Mouse (Mus musculus): ENCODE data around the gene Gnat1. TPM values are rescaled to one million over a fixed set of nuclear protein-coding genes. Genes with fewer than 3 reads are reported as not detected.

Gene Gnat1
- polyA plus RNA-seq, 1 experiment from 2014 or later: 2.9 TPM

DNA sequence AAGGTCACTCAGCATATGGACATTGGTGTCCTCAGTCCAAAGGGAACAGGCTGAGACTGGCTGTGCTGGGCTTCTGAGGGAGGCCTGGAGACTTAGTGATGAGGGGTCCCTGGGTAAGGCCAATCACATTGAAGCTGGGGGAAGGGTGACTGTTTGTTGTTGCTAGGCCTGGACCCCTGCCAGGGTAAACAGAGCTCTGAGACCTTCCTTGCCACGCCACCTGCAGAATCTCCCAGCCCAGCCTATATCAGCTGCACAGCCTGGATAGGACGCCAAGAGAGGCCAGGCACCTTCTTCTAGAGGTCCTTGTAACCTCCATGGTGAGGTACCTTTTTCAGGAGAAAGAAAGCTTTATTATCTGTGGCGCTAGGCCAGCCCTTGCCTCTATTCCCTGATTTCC, 10.6 kb downstream of the Gnat1 start:
- peaks cover 28% of the 10 kb centered on the region for H3K27me3 ChIP-seq (replicated peaks)
- H3K4me2 ChIP-seq: no peak overlapping the region
- no peaks in the 10 kb centered on the region for H3K36me3 ChIP-seq
- H3K4me1 ChIP-seq: peaks cover 29% of the 10 kb centered on the region
- WGBS: 72% methylated on average over 3 of the region's 3 CpGs
- ATAC-seq (ENCODE audit: low FRiP score): no peak
- H3K27ac ChIP-seq (replicated peaks): no peak overlapping the region
- H3K9ac ChIP-seq (replicated peaks): no peak overlapping the region
- no peak overlapping the region for H3K4me3 ChIP-seq (replicated peaks)
- no peaks in the 10 kb centered on the region for H3K9me3 ChIP-seq (replicated peaks)

DNA sequence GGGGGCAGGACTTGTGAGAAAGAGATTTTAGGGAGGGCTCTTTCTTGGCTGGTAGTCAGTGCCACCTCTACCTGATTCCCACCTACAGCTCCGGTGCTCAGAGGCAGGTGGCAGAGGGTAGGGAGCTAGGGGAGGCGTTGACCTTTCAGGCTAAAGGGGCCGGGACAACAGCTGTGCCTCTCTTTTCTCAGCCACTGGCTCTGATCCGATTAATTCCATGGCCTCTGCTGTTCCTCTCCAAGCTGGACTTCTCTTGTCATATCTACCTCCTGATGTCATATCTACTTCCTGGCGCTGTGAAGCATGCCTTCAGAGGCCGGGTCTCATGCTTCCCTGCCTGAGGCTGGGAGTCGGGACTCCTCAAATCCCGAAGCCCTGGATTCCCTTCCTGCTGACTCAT, 11.5 kb downstream of the Gnat1 start:
- Histone ChIP-seq H3K36me3 (no peaks in the 10 kb centered on the region), H3K9me3 (replicated peaks) (no peaks in the 10 kb centered on the region), H3K4me2 (peak overlapping the region; percentile 78; the same call in 1 of the 2 replicates), H3K4me3 (replicated peaks) (no peak overlapping the region), H3K4me1 (peaks cover 38% of the 10 kb centered on the region), H3K27ac (replicated peaks) (no peak overlapping the region), H3K27me3 (replicated peaks) (peaks cover 28% of the 10 kb centered on the region), H3K9ac (replicated peaks) (no peak overlapping the region)
- no peak for ATAC-seq (ENCODE audit: low FRiP score)
- WGBS: 52% methylated on average over 8 of the region's 8 CpGs

DNA sequence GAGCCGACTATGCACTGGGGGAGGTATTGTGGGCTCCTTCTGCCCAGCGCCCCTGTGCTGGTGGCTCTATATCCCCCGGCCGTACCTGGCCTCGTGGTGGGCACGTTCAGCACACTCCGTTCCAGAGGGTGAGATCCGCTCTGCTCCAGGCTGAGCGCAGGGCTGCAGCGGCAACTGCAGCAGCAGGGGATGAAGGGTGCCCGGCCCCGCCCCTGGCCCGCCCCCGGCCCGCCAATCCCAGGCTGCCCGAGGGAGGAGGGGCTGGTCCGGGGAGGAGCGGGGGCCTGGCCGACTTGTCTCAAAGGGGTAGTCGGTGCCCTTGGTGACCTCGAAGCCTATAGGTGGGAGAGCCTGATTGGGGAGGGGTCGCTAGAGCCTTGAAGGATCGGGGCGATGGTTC, 12.3 kb downstream of the Gnat1 start:
- peak; percentile 83 for ATAC-seq (ENCODE audit: low FRiP score)
- peak overlapping the region; percentile 54 for H3K27ac ChIP-seq (replicated peaks)
- H3K4me1 ChIP-seq: peaks cover 42% of the 10 kb centered on the region
- H3K36me3 ChIP-seq: no peaks in the 10 kb centered on the region
- no peaks in the 10 kb centered on the region for H3K9me3 ChIP-seq (replicated peaks)
- WGBS: under 1% methylated on average over 24 of the region's 24 CpGs
- H3K4me3 ChIP-seq (replicated peaks): peak overlapping the region; percentile 44
- H3K9ac ChIP-seq (replicated peaks): peak overlapping the region; percentile 58
- H3K27me3 ChIP-seq (replicated peaks): peaks cover 28% of the 10 kb centered on the region
- H3K4me2 ChIP-seq: peak overlapping the region; percentile 78

DNA sequence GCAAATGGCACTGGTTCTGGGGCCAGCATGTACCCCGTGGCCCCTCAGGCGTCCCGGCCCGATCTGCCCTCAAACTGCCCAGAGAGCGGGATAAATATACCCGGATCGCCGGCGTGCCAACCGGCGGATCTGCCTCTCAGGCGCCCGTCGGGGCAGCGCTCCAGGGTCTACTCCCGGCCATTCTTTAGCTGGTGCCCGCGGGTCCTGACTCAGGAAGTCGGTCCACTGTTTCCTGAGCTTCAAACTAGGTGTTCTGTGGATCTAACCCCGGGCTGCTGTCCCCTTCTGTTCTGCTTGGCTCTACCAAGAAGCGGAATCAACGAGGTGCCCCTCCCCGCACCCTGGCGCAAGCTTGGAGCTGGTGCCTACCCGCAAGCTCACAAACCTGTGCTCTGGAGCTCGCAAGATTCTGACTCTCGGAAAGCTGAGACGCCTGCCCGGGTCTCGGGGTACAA, 12.7 kb downstream of the Gnat1 start:
- peaks cover 42% of the 10 kb centered on the region for H3K4me1 ChIP-seq
- H3K9me3 ChIP-seq (replicated peaks): no peaks in the 10 kb centered on the region
- 1% methylated on average over 30 of the region's 30 CpGs for WGBS
- peak overlapping the region; percentile 78 for H3K4me2 ChIP-seq
- H3K36me3 ChIP-seq: no peaks in the 10 kb centered on the region
- H3K27ac ChIP-seq (replicated peaks): peak overlapping the region; percentile 54
- H3K9ac ChIP-seq (replicated peaks): peak overlapping the region; percentile 58
- no peak for ATAC-seq (ENCODE audit: low FRiP score)
- H3K4me3 ChIP-seq (replicated peaks): peak overlapping the region; percentile 44
- peaks cover 28% of the 10 kb centered on the region for H3K27me3 ChIP-seq (replicated peaks)

DNA sequence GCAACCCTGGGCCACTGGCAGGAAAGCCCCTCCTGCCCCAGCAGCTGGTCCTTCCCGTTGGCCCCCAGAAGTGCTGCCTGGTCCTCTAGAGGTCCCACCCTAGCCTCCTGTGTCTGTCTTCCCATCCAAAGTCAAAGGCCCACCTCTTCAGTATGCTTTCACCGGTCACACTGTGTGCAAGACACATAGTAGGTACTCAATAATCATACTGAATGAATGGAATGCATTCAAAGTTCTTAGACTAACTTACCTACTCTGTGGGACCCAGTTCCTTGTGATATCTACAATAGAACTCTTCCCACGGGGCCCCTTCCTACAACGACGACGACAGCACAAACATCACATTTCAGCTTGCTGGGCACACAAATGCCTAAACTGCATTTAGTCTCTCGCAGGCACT, 14.2 kb downstream of the Gnat1 start:
- Histone ChIP-seq H3K4me3 (replicated peaks) (peak overlapping the region; percentile 44; the same call in 1 of the 2 replicates), H3K9ac (replicated peaks) (no peak overlapping the region), H3K27ac (replicated peaks) (0 out of 2 replicates have a peak overlapping the region, but pooled peaks have one; percentile 11), H3K27me3 (replicated peaks) (peaks cover 28% of the 10 kb centered on the region), H3K9me3 (replicated peaks) (no peaks in the 10 kb centered on the region), H3K4me1 (peaks cover 42% of the 10 kb centered on the region), H3K4me2 (peak overlapping the region; percentile 78), H3K36me3 (no peaks in the 10 kb centered on the region)
- ATAC-seq (ENCODE audit: low FRiP score): no peak
- 81% methylated on average over 7 of the region's 7 CpGs for WGBS

- no peaks in the 10 kb centered on the region for H3K9me3 ChIP-seq (replicated peaks)
- H3K27ac ChIP-seq (replicated peaks): peak overlapping the region; percentile 7; the same call in 1 of the 2 replicates
- no peak overlapping the region for H3K9ac ChIP-seq (replicated peaks)
- H3K4me3 ChIP-seq (replicated peaks): no peak overlapping the region
- no peaks in the 10 kb centered on the region for H3K36me3 ChIP-seq
- H3K27me3 ChIP-seq (replicated peaks): peaks cover 28% of the 10 kb centered on the region
- peak overlapping the region; percentile 24 for H3K4me2 ChIP-seq
- H3K4me1 ChIP-seq: peaks cover 48% of the 10 kb centered on the region
- 47% methylated on average over 9 of the region's 9 CpGs for WGBS
- ATAC-seq (ENCODE audit: low FRiP score): no peak; the same call in 1 of the 2 replicates
Measured at GRCm38 (mm10) chr9:107663525-107663924, 16.0 kb downstream of the Gnat1 start.

GRCm38 (mm10) chr9:107662342-107662741, 17.2 kb downstream of the Gnat1 start:
- Histone ChIP-seq H3K4me1 (peaks cover 41% of the 10 kb centered on the region), H3K4me2 (no peak overlapping the region), H3K27me3 (replicated peaks) (peaks cover 21% of the 10 kb centered on the region), H3K27ac (replicated peaks) (no peak overlapping the region), H3K9ac (replicated peaks) (no peak overlapping the region), H3K4me3 (replicated peaks) (no peak overlapping the region), H3K36me3 (no peaks in the 10 kb centered on the region), H3K9me3 (replicated peaks) (no peaks in the 10 kb centered on the region)
- 91% methylated on average over 8 of the region's 8 CpGs for WGBS
- ATAC-seq (ENCODE audit: low FRiP score): no peak

DNA sequence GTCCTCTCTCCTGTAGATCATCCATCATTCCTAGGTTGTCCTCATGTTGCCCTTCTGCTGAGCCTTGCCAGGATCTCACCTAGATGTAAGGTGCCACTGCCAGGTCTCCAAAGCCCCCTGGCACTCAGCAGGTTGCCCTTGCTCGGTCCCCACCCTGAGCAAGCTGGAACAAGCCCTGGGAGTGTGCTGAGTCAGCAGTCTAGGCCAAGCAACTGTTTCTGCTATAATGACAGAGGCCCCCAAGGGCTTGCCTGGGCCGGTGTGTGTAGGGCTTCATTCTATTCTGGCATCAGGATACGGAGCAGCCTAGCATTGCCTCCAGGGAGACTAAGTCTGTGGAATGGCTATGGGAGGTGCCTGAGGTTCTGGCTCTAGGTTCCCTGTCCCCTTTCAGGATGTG, 18.7 kb downstream of the Gnat1 start:
- H3K9ac ChIP-seq (replicated peaks): no peak overlapping the region
- H3K27me3 ChIP-seq (replicated peaks): peaks cover 9% of the 10 kb centered on the region
- ATAC-seq (ENCODE audit: low FRiP score): no peak
- H3K9me3 ChIP-seq (replicated peaks): no peaks in the 10 kb centered on the region
- H3K27ac ChIP-seq (replicated peaks): 0 out of 2 replicates have a peak overlapping the region, but pooled peaks have one; percentile 41
- no peak overlapping the region for H3K4me2 ChIP-seq
- no peaks in the 10 kb centered on the region for H3K36me3 ChIP-seq
- H3K4me1 ChIP-seq: peaks cover 28% of the 10 kb centered on the region
- WGBS: 39% methylated on average over 3 of the region's 3 CpGs
- H3K4me3 ChIP-seq (replicated peaks): no peak overlapping the region

DNA sequence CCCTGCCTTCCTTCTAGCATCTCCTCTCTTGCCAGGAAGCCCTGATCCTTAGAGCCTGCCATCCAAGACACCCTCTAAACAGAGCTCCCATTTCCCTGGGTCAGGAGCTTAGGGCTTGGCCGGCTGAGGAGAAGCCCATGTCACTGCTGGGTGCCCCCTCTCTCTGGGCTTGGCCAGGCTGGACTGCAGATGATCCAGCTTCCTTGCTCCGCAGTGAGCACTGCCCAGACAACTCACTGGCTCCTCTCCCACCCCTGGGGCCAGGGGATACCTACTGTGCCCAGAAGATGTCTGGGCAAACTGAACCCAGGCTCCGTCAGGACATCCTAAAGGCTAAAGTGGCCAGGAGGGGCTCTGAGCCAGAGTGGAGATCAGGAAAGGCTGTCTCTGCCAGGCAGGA, 19.6 kb downstream of the Gnat1 start:
- Histone ChIP-seq H3K9ac (replicated peaks) (no peak overlapping the region), H3K36me3 (no peaks in the 10 kb centered on the region), H3K27ac (replicated peaks) (peak overlapping the region; percentile 64), H3K4me3 (replicated peaks) (no peak overlapping the region), H3K27me3 (replicated peaks) (peaks cover under 1% of the 10 kb centered on the region; the same call in 1 of the 2 replicates), H3K4me2 (no peak overlapping the region), H3K4me1 (peaks cover 28% of the 10 kb centered on the region), H3K9me3 (replicated peaks) (no peaks in the 10 kb centered on the region)
- no peak for ATAC-seq (ENCODE audit: low FRiP score)
- 80% methylated on average over 3 of the region's 3 CpGs for WGBS

- Histone ChIP-seq H3K9me3 (replicated peaks) (no peaks in the 10 kb centered on the region), H3K9ac (replicated peaks) (no peak overlapping the region), H3K4me2 (no peak overlapping the region), H3K27me3 (replicated peaks) (no peaks in the 10 kb centered on the region), H3K4me1 (peaks cover 28% of the 10 kb centered on the region), H3K27ac (replicated peaks) (peak overlapping the region; percentile 64), H3K36me3 (no peaks in the 10 kb centered on the region), H3K4me3 (replicated peaks) (no peak overlapping the region)
- ATAC-seq (ENCODE audit: low FRiP score): peak; percentile 54
- 51% methylated on average over 10 of the region's 10 CpGs for WGBS
Measured at GRCm38 (mm10) chr9:107659551-107659950, 20.0 kb downstream of the Gnat1 start.

GRCm38 (mm10) chr9:107658096-107658495, 21.4 kb downstream of the Gnat1 start:
- Histone ChIP-seq H3K36me3 (no peaks in the 10 kb centered on the region), H3K4me2 (no peak overlapping the region), H3K4me3 (replicated peaks) (no peak overlapping the region), H3K27me3 (replicated peaks) (no peaks in the 10 kb centered on the region), H3K4me1 (peaks cover 16% of the 10 kb centered on the region), H3K27ac (replicated peaks) (no peak overlapping the region), H3K9me3 (replicated peaks) (no peaks in the 10 kb centered on the region), H3K9ac (replicated peaks) (no peak overlapping the region)
- 92% methylated on average over 6 of the region's 6 CpGs for WGBS
- ATAC-seq (ENCODE audit: low FRiP score): no peak

GRCm38 (mm10) chr9:107657144-107657543, 22.4 kb downstream of the Gnat1 start:
- no peak overlapping the region for H3K27ac ChIP-seq (replicated peaks)
- no peak overlapping the region for H3K4me2 ChIP-seq
- no peak for ATAC-seq (ENCODE audit: low FRiP score)
- H3K27me3 ChIP-seq (replicated peaks): no peaks in the 10 kb centered on the region
- 0 out of 2 replicates have a peak, but pooled peaks cover 12% of the 10 kb centered on the region for H3K4me1 ChIP-seq
- no peaks in the 10 kb centered on the region for H3K36me3 ChIP-seq
- WGBS: 89% methylated on average over 5 of the region's 5 CpGs
- H3K9me3 ChIP-seq (replicated peaks): no peaks in the 10 kb centered on the region
- H3K4me3 ChIP-seq (replicated peaks): no peak overlapping the region
- no peak overlapping the region for H3K9ac ChIP-seq (replicated peaks)

All from neural tube, embryonic 15.5 days (tissue).